Mouse (Mus musculus) lung, embryonic 16.5 days (tissue): ENCODE measurements around the gene Spp2. TPM values are rescaled to one million over a fixed set of nuclear protein-coding genes. Genes with fewer than 3 reads are reported as not detected.

Source experiments
- ATAC-seq: fragments of 200-750 bp; cut with Nextera tagmentation; 2 replicates; pipeline ENCODE4 v1.8.0; 2017; ENCODE audit warnings: low read depth, mild to moderate bottlenecking, moderate library complexity
- H3K27ac ChIP-seq: fragments of 300-500 bp; sonication (generic); 2 replicates; pipeline ENCODE4 v1.5.1; 2014; ENCODE audit warnings: mild to moderate bottlenecking, control low read depth, low read length
- H3K27me3 ChIP-seq: fragments of 300-500 bp; sonication (generic); 2 replicates; pipeline ENCODE4 v1.6.1; 2014; ENCODE audit warnings: low read depth, low read length, mixed read lengths; ENCODE audit not compliant: control insufficient read depth, insufficient read depth
- H3K36me3 ChIP-seq: fragments of 300-500 bp; sonication (generic); 2 replicates; pipeline ENCODE4 v1.6.1; 2014; ENCODE audit warnings: low read length; ENCODE audit not compliant: control insufficient read depth, insufficient read depth
- H3K4me1 ChIP-seq: fragments of 300-500 bp; sonication (generic); replicated peaks from 2 replicates; pipeline ENCODE4 v1.6.1; 2014; ENCODE audit warnings: low read length, mixed read lengths; ENCODE audit not compliant: control insufficient read depth, insufficient read depth
- H3K4me2 ChIP-seq: fragments of 300-500 bp; sonication (generic); 2 replicates; pipeline ENCODE4 v1.6.1; 2014; ENCODE audit warnings: low read depth, low read length, control low read depth
- H3K4me3 ChIP-seq: fragments of 300-500 bp; sonication (generic); 2 replicates; pipeline ENCODE4 v1.5.1; 2014; ENCODE audit warnings: mild to moderate bottlenecking, low read length, control low read depth
- H3K9ac ChIP-seq: fragments of 300-500 bp; sonication (generic); 2 replicates; pipeline ENCODE4 v1.6.1; 2014; ENCODE audit warnings: low read length, control low read depth
- H3K9me3 ChIP-seq: fragments of 300-500 bp; sonication (generic); 2 replicates; pipeline ENCODE4 v1.6.1; 2016; ENCODE audit warnings: low read length; ENCODE audit not compliant: control insufficient read depth
- WGBS: fragments of 180-500 bp; shearing (Covaris S2); extraction: QIAGEN DNeasy Blood & Tissue Kit; methylation state at CpG from one replicate; pipeline ENCODE4 v1.1.7; 2014; 5-methylcytosine and 5-hydroxymethylcytosine counted together
- polyA plus RNA-seq: library from polyadenylated mRNA; unstranded; fragments of >200 nt; fragmentation: Nextera tagmentation; extraction: Ambion mirVana; gene quantifications from 2 replicates; pipeline ENCODE4 v1.2.1, GENCODE M21; 2015

Spp2 gene
- polyA plus RNA-seq, 1 experiment from 2014 or later, result 0.60 TPM

GRCm38 (mm10) chr1:88406078-88406806 is 519 bp upstream of the Spp2 start:
- Histone ChIP-seq H3K9me3 (no peaks in the 10 kb centered on the region), H3K36me3 (no peaks in the 10 kb centered on the region), H3K4me1 (no peaks in the 10 kb centered on the region), H3K4me2 (no peak overlapping the region), H3K9ac (no peak overlapping the region), H3K4me3 (no peak overlapping the region), H3K27me3 (no peaks in the 10 kb centered on the region), H3K27ac (no peak overlapping the region)
- 42% methylated on average over 12 of the region's 12 CpGs for WGBS
- no peak for ATAC-seq

DNA sequence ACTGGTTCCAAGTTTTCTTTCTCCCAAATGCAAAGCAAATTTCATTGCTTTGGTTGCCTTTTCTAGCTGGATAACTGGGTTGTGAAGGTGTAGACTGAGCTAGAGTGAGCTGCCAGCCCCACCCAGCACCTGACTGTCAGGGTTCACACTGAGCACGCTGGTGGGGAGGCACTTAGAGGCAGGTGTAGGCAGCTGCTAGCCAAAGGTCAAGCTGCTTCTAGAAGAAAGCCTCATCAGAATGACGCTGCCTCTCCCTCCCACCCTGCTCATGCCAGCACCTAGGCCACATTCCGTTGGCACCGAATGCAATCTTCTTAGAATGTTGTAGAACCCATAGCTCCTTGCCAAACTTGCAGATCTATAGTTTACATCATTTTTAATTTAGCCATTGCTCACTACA is 1.6 kb downstream of the Spp2 start:
- ATAC-seq, result no peak
- Histone ChIP-seq H3K4me1 (no peaks in the 10 kb centered on the region), H3K36me3 (no peaks in the 10 kb centered on the region), H3K9me3 (no peaks in the 10 kb centered on the region), H3K4me3 (no peak overlapping the region), H3K27ac (no peak overlapping the region), H3K27me3 (no peaks in the 10 kb centered on the region), H3K4me2 (no peak overlapping the region), H3K9ac (no peak overlapping the region)
- WGBS, result 64% methylated on average over 4 of the region's 4 CpGs

DNA sequence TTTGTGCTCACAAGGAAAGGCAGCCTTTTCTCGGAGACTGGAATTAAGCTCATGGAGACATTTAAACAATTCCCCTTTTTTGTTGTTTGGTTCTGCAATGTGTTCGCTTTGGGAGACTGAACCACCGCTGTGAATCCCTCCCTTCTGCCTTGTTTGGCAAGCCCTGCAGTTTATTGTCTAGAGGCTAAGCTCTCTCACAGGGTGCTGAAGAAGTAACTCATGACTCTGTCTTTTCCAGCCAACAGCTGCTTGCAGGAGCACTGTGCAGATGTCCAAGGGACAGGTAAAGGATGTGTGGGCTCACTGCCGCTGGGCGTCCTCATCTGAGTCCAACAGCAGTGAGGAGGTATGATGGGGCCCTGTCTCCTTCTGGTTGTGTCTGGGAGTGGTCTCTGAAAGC is 5.3 kb downstream of the Spp2 start:
- Histone ChIP-seq H3K4me3 (no peak overlapping the region), H3K9me3 (no peaks in the 10 kb centered on the region), H3K36me3 (no peaks in the 10 kb centered on the region), H3K4me2 (no peak overlapping the region), H3K27me3 (no peaks in the 10 kb centered on the region), H3K4me1 (no peaks in the 10 kb centered on the region), H3K9ac (no peak overlapping the region), H3K27ac (no peak overlapping the region)
- no peak for ATAC-seq
- WGBS, result 70% methylated on average over 5 of the region's 5 CpGs

DNA sequence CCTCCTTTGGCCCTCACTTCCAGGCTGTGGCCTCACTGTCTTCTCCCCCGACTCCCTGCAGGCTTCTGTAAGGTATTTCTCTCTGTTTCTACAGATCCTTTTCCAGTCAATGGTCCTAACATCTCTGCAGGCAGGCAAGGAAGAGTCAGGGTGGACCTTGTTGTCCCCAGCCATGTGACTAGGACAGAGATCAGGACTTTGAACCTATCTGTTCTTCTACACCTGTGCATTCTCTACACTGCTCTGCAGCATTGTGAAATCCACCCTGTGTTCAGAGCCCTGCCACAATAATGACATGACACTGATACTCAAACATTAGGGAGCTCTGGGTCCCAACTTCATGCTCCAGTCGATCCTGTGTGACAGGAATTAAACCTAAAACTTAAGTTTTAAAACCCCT is 12.2 kb downstream of the Spp2 start:
- H3K27ac ChIP-seq, result no peak overlapping the region

GRCm38 (mm10) chr1:88422045-88422444 is 15.3 kb downstream of the Spp2 start:
- WGBS, result 66% methylated on average over 10 of the region's 10 CpGs
- no peak overlapping the region for H3K27ac ChIP-seq
- 0 out of 2 replicates have a peak, but pooled peaks cover 2% of the 10 kb centered on the region for H3K4me1 ChIP-seq
- no peak for ATAC-seq
- no peak overlapping the region for H3K4me2 ChIP-seq
- no peak overlapping the region for H3K9ac ChIP-seq
- H3K36me3 ChIP-seq, result no peaks in the 10 kb centered on the region
- H3K27me3 ChIP-seq, result no peaks in the 10 kb centered on the region
- H3K4me3 ChIP-seq, result no peak overlapping the region
- no peaks in the 10 kb centered on the region for H3K9me3 ChIP-seq

More for the DNA sequence above, 12.2 kb downstream of the Spp2 start:
- Histone ChIP-seq H3K9me3 (no peaks in the 10 kb centered on the region), H3K4me3 (no peak overlapping the region), H3K27me3 (no peaks in the 10 kb centered on the region), H3K36me3 (no peaks in the 10 kb centered on the region), H3K9ac (no peak overlapping the region), H3K4me2 (no peak overlapping the region), H3K4me1 (no peaks in the 10 kb centered on the region)
- ATAC-seq, result no peak
- WGBS, result 77% methylated on average over 2 of the region's 2 CpGs

DNA sequence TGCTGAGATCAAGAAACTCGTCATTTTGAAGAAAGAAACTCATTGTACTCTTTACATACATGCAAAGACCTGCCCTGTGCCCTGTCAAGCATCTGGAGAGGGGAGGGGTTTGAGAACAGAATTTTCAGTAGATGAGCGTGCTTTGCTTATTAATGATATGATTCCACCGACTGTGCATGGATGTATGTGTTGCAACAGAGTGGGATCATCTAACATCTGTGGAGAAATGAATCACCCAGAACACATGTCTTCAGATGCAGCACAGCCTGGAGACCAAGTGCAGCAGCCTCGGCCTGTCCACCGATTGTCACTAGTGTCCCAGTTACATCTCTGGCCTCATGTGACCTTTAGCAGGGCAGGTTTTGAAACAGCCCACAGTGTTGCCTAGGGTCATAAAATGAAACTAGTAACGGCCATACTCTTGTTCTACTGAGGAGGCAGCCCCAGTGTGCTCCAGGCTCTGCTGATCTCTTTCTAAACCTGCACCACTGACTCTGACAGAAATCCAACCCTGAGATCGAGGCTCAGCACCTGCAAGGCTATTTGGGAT is 16.2 kb downstream of the Spp2 start:
- H3K9ac ChIP-seq, result no peak overlapping the region
- no peak for ATAC-seq
- no peak overlapping the region for H3K4me3 ChIP-seq
- no peak overlapping the region for H3K27ac ChIP-seq
- no peaks in the 10 kb centered on the region for H3K27me3 ChIP-seq
- peaks cover 7% of the 10 kb centered on the region; the same call in 1 of the 2 replicates for H3K4me1 ChIP-seq
- H3K36me3 ChIP-seq, result no peaks in the 10 kb centered on the region
- H3K4me2 ChIP-seq, result no peak overlapping the region
- 59% methylated on average over 7 of the region's 7 CpGs for WGBS
- H3K9me3 ChIP-seq, result no peaks in the 10 kb centered on the region

DNA sequence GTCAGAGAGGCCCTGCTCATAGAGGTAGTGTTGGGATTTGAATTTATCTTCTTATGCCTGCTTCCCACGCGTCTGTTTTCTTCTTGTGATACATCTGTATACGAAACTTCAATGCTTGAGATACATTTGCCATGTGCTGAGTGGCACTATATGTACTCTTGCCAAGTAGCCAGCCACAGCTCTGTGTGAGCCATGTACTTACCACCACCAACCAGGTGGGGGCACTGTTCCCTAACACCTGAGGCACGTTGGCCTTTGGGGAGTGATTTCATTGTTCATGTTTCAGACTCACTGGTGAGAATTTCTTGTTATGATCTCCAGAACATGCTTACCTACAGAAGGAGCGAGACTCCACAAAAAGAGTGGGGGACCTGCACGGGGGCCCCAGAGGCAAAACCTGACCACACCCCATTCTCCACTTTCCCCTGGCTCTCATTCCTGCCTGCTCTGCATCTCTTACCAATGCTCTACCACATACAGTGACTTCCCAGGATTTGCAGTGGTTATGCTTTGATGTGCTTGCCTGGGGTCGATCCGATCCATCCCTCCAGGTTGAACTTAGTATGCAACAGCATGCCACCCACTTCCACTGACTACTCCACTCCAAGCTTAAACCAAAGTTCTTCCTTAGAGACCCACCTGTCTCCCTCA is 18.0 kb downstream of the Spp2 start:
- peaks cover 11% of the 10 kb centered on the region; the same call in 1 of the 2 replicates for H3K4me1 ChIP-seq
- H3K27ac ChIP-seq, result no peak overlapping the region
- no peaks in the 10 kb centered on the region for H3K9me3 ChIP-seq
- no peaks in the 10 kb centered on the region for H3K27me3 ChIP-seq
- 0 out of 2 replicates have a peak, but pooled peaks have one; percentile 39 for ATAC-seq
- 15% methylated on average over 8 of the region's 8 CpGs for WGBS
- no peak overlapping the region for H3K4me3 ChIP-seq
- no peak overlapping the region for H3K4me2 ChIP-seq
- no peak overlapping the region for H3K9ac ChIP-seq
- H3K36me3 ChIP-seq, result no peaks in the 10 kb centered on the region

GRCm38 (mm10) chr1:88427987-88428741 is 21.4 kb downstream of the Spp2 start:
- Histone ChIP-seq H3K4me3 (no peak overlapping the region), H3K27me3 (no peaks in the 10 kb centered on the region), H3K27ac (peak overlapping the region; percentile 72), H3K36me3 (no peaks in the 10 kb centered on the region), H3K4me1 (peaks cover 13% of the 10 kb centered on the region), H3K9ac (no peak overlapping the region), H3K4me2 (no peak overlapping the region), H3K9me3 (no peaks in the 10 kb centered on the region)
- WGBS, result 35% methylated on average over 11 of the region's 11 CpGs
- ATAC-seq, result peak; percentile 88

DNA sequence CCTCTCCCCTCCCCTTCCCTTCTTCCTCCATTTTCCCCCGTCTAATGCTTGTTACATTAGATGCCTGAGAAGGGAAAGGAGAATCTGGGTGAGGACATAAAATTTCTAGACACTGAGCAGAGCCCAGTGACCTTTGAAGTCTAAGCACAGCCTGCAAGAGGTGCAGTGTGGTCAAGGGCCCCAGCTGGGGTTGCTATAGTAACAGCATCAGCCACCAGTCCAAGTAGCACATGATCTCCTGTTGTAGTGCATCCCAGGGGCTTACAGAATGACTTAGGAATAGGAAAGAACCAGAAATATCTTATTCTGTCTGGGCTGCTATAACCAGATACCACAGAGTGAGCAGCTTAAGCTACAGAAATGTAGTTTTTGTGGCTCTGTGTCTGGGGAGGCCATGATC is 22.7 kb downstream of the Spp2 start:
- H3K4me2 ChIP-seq, result no peak overlapping the region
- ATAC-seq, result no peak
- no peaks in the 10 kb centered on the region for H3K27me3 ChIP-seq
- no peak overlapping the region for H3K9ac ChIP-seq
- H3K36me3 ChIP-seq, result no peaks in the 10 kb centered on the region
- peaks cover 17% of the 10 kb centered on the region for H3K4me1 ChIP-seq
- no peaks in the 10 kb centered on the region for H3K9me3 ChIP-seq
- H3K4me3 ChIP-seq, result no peak overlapping the region
- H3K27ac ChIP-seq, result no peak overlapping the region; the same call in 1 of the 2 replicates
- WGBS, result 27% methylated on average over 1 of the region's 1 CpGs
